Mouse (Mus musculus): ENCODE data around the gene Olfr461. TPM values are rescaled to one million over a fixed set of nuclear protein-coding genes. Genes with fewer than 3 reads are reported as not detected.

Olfr461 gene
- not detected for polyA plus RNA-seq (2014; fragmentation: Illumina TruSeq; extraction: RNeasy Lipid Tissue Mini Kit (QIAGEN cat#74804); ENCODE audit: low read depth, low replicate concordance)

GRCm38 (mm10) chr6:40554950-40555349 is at the start of gene Olfr461:
Gene Olfr461, minus strand, starts transcription at chr6:40555050.

GRCm38 (mm10) chr6:40585645-40586044 is 30.8 kb upstream of the Olfr461 start, which contains the start of gene Clec5a:
Gene Clec5a, minus strand, starts transcription at chr6:40585821.

GRCm38 (mm10) chr6:40569187-40569586 is 14.3 kb upstream of the Olfr461 start, which contains the start of gene Olfr460:
Gene Olfr460, plus strand, starts transcription at chr6:40569487.

GRCm38 (mm10) chr6:40519408-40519807 is 35.4 kb downstream of the Olfr461 start, which contains the start of gene Prss37:
Gene Prss37, minus strand, starts transcription at chr6:40519508.

GRCm38 (mm10) chr6:40493229-40493628 is 61.6 kb downstream of the Olfr461 start, which contains the start of gene Tas2r108:
Gene Tas2r108, plus strand, starts transcription at chr6:40493529.

Other genes with a start within 250 kb of the Olfr461 start
- gene Agk, start 229.9 kb downstream of the Olfr461 start, polyA plus RNA-seq (2014; fragmentation: Illumina TruSeq; extraction: RNeasy Lipid Tissue Mini Kit (QIAGEN cat#74804); ENCODE audit: low read depth, low replicate concordance) = 16.6 TPM
- gene E330009J07Rik, start 118.9 kb downstream of the Olfr461 start, polyA plus RNA-seq (2014; fragmentation: Illumina TruSeq; extraction: RNeasy Lipid Tissue Mini Kit (QIAGEN cat#74804); ENCODE audit: low read depth, low replicate concordance) = 2.8 TPM
- not detected for gene Wee2, start 116.0 kb downstream of the Olfr461 start, polyA plus RNA-seq (2014; fragmentation: Illumina TruSeq; extraction: RNeasy Lipid Tissue Mini Kit (QIAGEN cat#74804); ENCODE audit: low read depth, low replicate concordance)
- gene Ssbp1, start 83.7 kb downstream of the Olfr461 start, polyA plus RNA-seq (2014; fragmentation: Illumina TruSeq; extraction: RNeasy Lipid Tissue Mini Kit (QIAGEN cat#74804); ENCODE audit: low read depth, low replicate concordance) = 74.1 TPM
- not detected for gene Tas2r137, start 63.8 kb downstream of the Olfr461 start, polyA plus RNA-seq (2014; fragmentation: Illumina TruSeq; extraction: RNeasy Lipid Tissue Mini Kit (QIAGEN cat#74804); ENCODE audit: low read depth, low replicate concordance)
- gene Tas2r108, start 61.5 kb downstream of the Olfr461 start, polyA plus RNA-seq (2014; fragmentation: Illumina TruSeq; extraction: RNeasy Lipid Tissue Mini Kit (QIAGEN cat#74804); ENCODE audit: low read depth, low replicate concordance) = not detected
- gene Prss37, start 35.5 kb downstream of the Olfr461 start, polyA plus RNA-seq (2014; fragmentation: Illumina TruSeq; extraction: RNeasy Lipid Tissue Mini Kit (QIAGEN cat#74804); ENCODE audit: low read depth, low replicate concordance) = not detected
- not detected for gene Olfr460, start 14.4 kb upstream of the Olfr461 start, polyA plus RNA-seq (2014; fragmentation: Illumina TruSeq; extraction: RNeasy Lipid Tissue Mini Kit (QIAGEN cat#74804); ENCODE audit: low read depth, low replicate concordance)
- gene Clec5a, start 30.8 kb upstream of the Olfr461 start, polyA plus RNA-seq (2014; fragmentation: Illumina TruSeq; extraction: RNeasy Lipid Tissue Mini Kit (QIAGEN cat#74804); ENCODE audit: low read depth, low replicate concordance) = 1.8 TPM
- not detected for gene Tas2r138, start 58.3 kb upstream of the Olfr461 start, polyA plus RNA-seq (2014; fragmentation: Illumina TruSeq; extraction: RNeasy Lipid Tissue Mini Kit (QIAGEN cat#74804); ENCODE audit: low read depth, low replicate concordance)
- 0.47 TPM for gene Mgam, start 73.8 kb upstream of the Olfr461 start, polyA plus RNA-seq (2014; fragmentation: Illumina TruSeq; extraction: RNeasy Lipid Tissue Mini Kit (QIAGEN cat#74804); ENCODE audit: low read depth, low replicate concordance)